Mouse (Mus musculus) heart, postnatal 36 days (tissue): Measurements from ENCODE around the gene Usp6nl. TPM values are rescaled to one million over a fixed set of nuclear protein-coding genes. Genes with fewer than 3 reads are reported as not detected.

ENCODE experiments used
- DNase-seq, 2 experiments: peaks; one replicate each; pipeline ENCODE4 v3.0.0; 2021 to 2022
- intact Hi-C: fragments of 180-260 bp; cut with DNase I; formaldehyde crosslinking; loops from one replicate; pipeline ENCODE4 v1.15.1; 2025
- total RNA-seq, 2 experiments: library from RNA; stranded (reverse); gene quantifications; 2 replicates each; pipeline ENCODE4 v1.2.3; 2021

Usp6nl gene
- total RNA-seq, 2 experiments from 2014 or later: 5.5 to 6.5 TPM

DNA sequence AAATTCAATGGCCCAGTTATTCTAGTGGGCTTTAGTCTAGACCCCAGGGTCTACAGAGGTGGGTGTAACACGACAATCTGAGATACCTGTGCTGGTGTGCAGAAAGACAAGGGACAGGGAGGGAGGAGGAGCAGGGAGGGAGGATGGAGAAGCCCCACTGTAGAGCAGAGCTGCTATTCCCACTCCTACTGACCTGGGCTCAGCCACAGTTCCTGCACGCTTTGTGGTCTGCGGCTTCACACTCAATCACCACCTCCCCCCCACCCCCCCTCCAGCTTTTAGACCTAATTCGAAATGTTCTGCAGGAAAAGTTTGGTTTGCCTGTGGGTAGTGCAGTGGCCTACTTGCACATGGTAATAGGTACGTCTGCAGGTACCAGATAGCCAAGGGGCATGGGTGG lies 171.4 kb downstream of the Usp6nl start:
- no peak for DNase-seq
- intact Hi-C loops: no loop called here

Other genes with a start within 250 kb of the Usp6nl start
- 10 to 100 TPM; 12.0 to 21.3 TPM for gene Proser2, start 192.5 kb upstream of the Usp6nl start, total RNA-seq
- gene Echdc3, start 109.6 kb upstream of the Usp6nl start, total RNA-seq: 10 to 100 TPM; 23.5 to 26.2 TPM